Mouse (Mus musculus): ENCODE data around the gene Celsr1.

- TF ChIP-seq CTCF (IDR thresholded peaks at IDR 0.05; ENCODE audit: borderline replicate concordance, insufficient read depth, low read depth, low read length): no peak
- TF ChIP-seq POLR2A (IDR thresholded peaks at IDR 0.05; ENCODE audit: borderline replicate concordance, insufficient read depth, low read length): no peak
Measured at GRCm38 (mm10) chr15:85961651-85962050, 71.9 kb downstream of the Celsr1 start.
